Mouse (Mus musculus) forebrain, embryonic 10.5 days (tissue): ENCODE measurements around the gene Spem1. TPM values are rescaled to one million over a fixed set of nuclear protein-coding genes. Genes with fewer than 3 reads are reported as not detected.

Experiments used
- polyA plus RNA-seq: library from polyadenylated mRNA; unstranded; fragments of >200 nt; fragmentation: Nextera tagmentation; extraction: Ambion mirVana; gene quantifications from 2 replicates; pipeline ENCODE4 v1.2.1, GENCODE M21; 2016

Gene Spem1
- polyA plus RNA-seq, 1 experiment from 2014 or later, result 0.19 TPM

Other genes starting within 250 kb of the Spem1 start
- gene Wrap53, start 241.9 kb downstream of the Spem1 start, polyA plus RNA-seq, result 46.4 and 51.1 TPM in 2 replicates
- 192 and 194 TPM in 2 replicates for gene Trp53, start 241.8 kb downstream of the Spem1 start, polyA plus RNA-seq
- 4.3 and 4.6 TPM in 2 replicates for gene Atp1b2, start 216.2 kb downstream of the Spem1 start, polyA plus RNA-seq
- gene Shbg, start 204.3 kb downstream of the Spem1 start, polyA plus RNA-seq, result not detected in 2 replicates
- gene Sat2, start 200.2 kb downstream of the Spem1 start, polyA plus RNA-seq, result 13.7 and 15.4 TPM in 2 replicates
- 32.5 and 34.6 TPM in 2 replicates for gene Fxr2, start 189.2 kb downstream of the Spem1 start, polyA plus RNA-seq
- gene Sox15, start 166.9 kb downstream of the Spem1 start, polyA plus RNA-seq, result not detected in 2 replicates
- 81.8 and 82.9 TPM in 2 replicates for gene Mpdu1, start 159.5 kb downstream of the Spem1 start, polyA plus RNA-seq
- gene Cd68, start 156.0 kb downstream of the Spem1 start, polyA plus RNA-seq, result 5.5 and 5.8 TPM in 2 replicates
- gene Eif4a1, start 149.8 kb downstream of the Spem1 start, polyA plus RNA-seq, result 725 and 747 TPM in 2 replicates
- 127 and 128 TPM in 2 replicates for gene Senp3, start 140.1 kb downstream of the Spem1 start, polyA plus RNA-seq
- gene Tnfsf13, start 136.4 kb downstream of the Spem1 start, polyA plus RNA-seq, result 0.20 TPM in 1 of 2 replicates, not detected in the other
- gene Tnfsf12, start 126.3 kb downstream of the Spem1 start, polyA plus RNA-seq, result 1.1 and 1.6 TPM in 2 replicates
- gene Tnfsfm13, start 126.1 kb downstream of the Spem1 start, polyA plus RNA-seq, result 0.44 and 0.55 TPM in 2 replicates
- gene Polr2a, start 63.5 kb downstream of the Spem1 start, polyA plus RNA-seq, result 32.9 and 34.5 TPM in 2 replicates
- 0.14 TPM in 1 of 2 replicates, not detected in the other for gene Slc35g3, start 60.2 kb downstream of the Spem1 start, polyA plus RNA-seq
- 0.46 and 0.77 TPM in 2 replicates for gene Zbtb4, start 56.3 kb downstream of the Spem1 start, polyA plus RNA-seq
- 1.0 and 1.5 TPM in 2 replicates for gene Chrnb1, start 26.2 kb downstream of the Spem1 start, polyA plus RNA-seq
- gene Fgf11, start 20.3 kb downstream of the Spem1 start, polyA plus RNA-seq, result 0.73 TPM in 2 replicates
- gene Tmem102, start 16.6 kb downstream of the Spem1 start, polyA plus RNA-seq, result 0.71 and 0.95 TPM in 2 replicates
- gene Gm39566, start 6.9 kb downstream of the Spem1 start, polyA plus RNA-seq, result not detected in 2 replicates
- gene Spem2, start 3.7 kb downstream of the Spem1 start, polyA plus RNA-seq, result not detected in 2 replicates
- 4.7 and 5.2 TPM in 2 replicates for gene Nlgn2, start 15.6 kb upstream of the Spem1 start, polyA plus RNA-seq
- gene Tmem256, start 16.3 kb upstream of the Spem1 start, polyA plus RNA-seq, result 259 and 290 TPM in 2 replicates
- gene Plscr3, start 24.2 kb upstream of the Spem1 start, polyA plus RNA-seq, result 67.5 and 67.6 TPM in 2 replicates
- gene Tnk1, start 36.5 kb upstream of the Spem1 start, polyA plus RNA-seq, result 0.79 and 1.9 TPM in 2 replicates
- gene Tmem95, start 55.8 kb upstream of the Spem1 start, polyA plus RNA-seq, result not detected in 2 replicates
- 4.8 and 6.7 TPM in 2 replicates for gene Kctd11, start 59.2 kb upstream of the Spem1 start, polyA plus RNA-seq
- 0.84 and 1.3 TPM in 2 replicates for gene Acap1, start 73.4 kb upstream of the Spem1 start, polyA plus RNA-seq
- gene 2810408A11Rik, start 78.8 kb upstream of the Spem1 start, polyA plus RNA-seq, result 11.9 and 12.2 TPM in 2 replicates
- gene Neurl4, start 78.9 kb upstream of the Spem1 start, polyA plus RNA-seq, result 14.3 and 14.8 TPM in 2 replicates
- 92.4 and 97.3 TPM in 2 replicates for gene Gps2, start 91.7 kb upstream of the Spem1 start, polyA plus RNA-seq
- gene Eif5a, start 99.8 kb upstream of the Spem1 start, polyA plus RNA-seq, result 2,970 and 2,997 TPM in 2 replicates
- gene Ybx2, start 113.6 kb upstream of the Spem1 start, polyA plus RNA-seq, result 5.7 and 6.4 TPM in 2 replicates
- gene Slc2a4, start 126.0 kb upstream of the Spem1 start, polyA plus RNA-seq, result 14.2 and 15.7 TPM in 2 replicates
- gene Cldn7, start 142.6 kb upstream of the Spem1 start, polyA plus RNA-seq, result 19.7 and 21.9 TPM in 2 replicates
- gene Ctdnep1, start 159.0 kb upstream of the Spem1 start, polyA plus RNA-seq, result 21.5 and 23.4 TPM in 2 replicates
- 159 TPM in 2 replicates for gene Elp5, start 160.3 kb upstream of the Spem1 start, polyA plus RNA-seq
- gene Gabarap, start 169.0 kb upstream of the Spem1 start, polyA plus RNA-seq, result 318 and 331 TPM in 2 replicates
- 94.5 and 96.2 TPM in 2 replicates for gene Phf23, start 173.6 kb upstream of the Spem1 start, polyA plus RNA-seq
- 44.3 and 51.6 TPM in 2 replicates for gene Dvl2, start 178.4 kb upstream of the Spem1 start, polyA plus RNA-seq
- gene Acadvl, start 193.2 kb upstream of the Spem1 start, polyA plus RNA-seq, result 41.0 and 44.1 TPM in 2 replicates
- 13.8 and 15.5 TPM in 2 replicates for gene Dlg4, start 194.8 kb upstream of the Spem1 start, polyA plus RNA-seq
- 0.71 and 1.2 TPM in 2 replicates for gene Asgr1, start 231.9 kb upstream of the Spem1 start, polyA plus RNA-seq